Mouse (Mus musculus) spleen, adult 2 months (tissue): ENCODE results near the gene Ftl1. TPM values are rescaled to one million over a fixed set of nuclear protein-coding genes. Genes with fewer than 3 reads are reported as not detected.
A peak's percentile ranks its signal among the peaks of the same experiment; 100 is the strongest.

Experiments
- DNase-seq, 2 experiments: peaks; one replicate each; pipeline versions ENCODE4 v3.0.0 to v3.0.0-alpha.2; 2012 to 2021; ENCODE audit warnings: low spot score in 2 of 2, low read depth in 1 of 2
- H3K27ac ChIP-seq: fragments of 200-500 bp; 2 replicates; pipeline ENCODE4 v1.5.1; 2012; ENCODE audit warnings: low read length, inconsistent platforms; ENCODE audit not compliant: insufficient read depth
- H3K27me3 ChIP-seq: fragments of 200-500 bp; 2 replicates; pipeline ENCODE4 v1.6.1; 2012; ENCODE audit warnings: mild to moderate bottlenecking, moderate library complexity, low read length, inconsistent platforms; ENCODE audit not compliant: control insufficient read depth, insufficient read depth
- H3K36me3 ChIP-seq: fragments of 200-500 bp; 2 replicates; pipeline ENCODE4 v1.6.1; 2012; ENCODE audit warnings: mild to moderate bottlenecking, low read length, inconsistent platforms; ENCODE audit not compliant: control insufficient read depth, insufficient read depth
- H3K4me1 ChIP-seq: fragments of 200-500 bp; 2 replicates; pipeline ENCODE4 v1.6.1; 2011; ENCODE audit warnings: inconsistent platforms; ENCODE audit not compliant: control insufficient read depth, insufficient read depth, insufficient read length
- H3K4me3 ChIP-seq: fragments of 200-500 bp; 2 replicates; pipeline ENCODE4 v1.5.1; 2011; ENCODE audit warnings: mild to moderate bottlenecking, inconsistent platforms; ENCODE audit not compliant: insufficient read depth, insufficient read length; ENCODE audit errors: extremely low read depth
- CTCF ChIP-seq: fragments of 200-500 bp; IDR thresholded peaks from 2 replicates; pipeline ENCODE4 v1.5.1; 2011; ENCODE audit warnings: mild to moderate bottlenecking, inconsistent platforms; ENCODE audit not compliant: insufficient read depth, insufficient read length, insufficient replicate concordance; ENCODE audit errors: extremely low read depth
- POLR2A ChIP-seq: fragments of 200-500 bp; IDR thresholded peaks from 2 replicates; pipeline ENCODE4 v1.6.1; 2011; ENCODE audit warnings: low read depth, low read length, inconsistent platforms
- WGBS: fragments of 180-500 bp; shearing (Covaris S2); methylation state at CpG from one replicate; pipeline ENCODE4 v1.1.7; 2018; 5-methylcytosine and 5-hydroxymethylcytosine counted together
- polyA plus RNA-seq: library from polyadenylated mRNA; depleted of rRNA; stranded (reverse); fragments of >200 nt; gene quantifications from 2 replicates; pipeline ENCODE4 v1.2.3, GENCODE M21; 2012

Ftl1 gene
- polyA plus RNA-seq, 1 experiment, result 3,579 TPM

GRCm38 (mm10) chr7:45477003-45477402, 17.3 kb upstream of the Ftl1 start:
- Histone ChIP-seq H3K36me3 (no peaks in the 10 kb centered on the region), H3K27ac (no peak overlapping the region), H3K4me1 (no peaks in the 10 kb centered on the region), H3K27me3 (no peaks in the 10 kb centered on the region), H3K4me3 (no peak overlapping the region)
- DNase-seq, result peak in 1 of 2 experiments; percentile 58
- TF ChIP-seq CTCF, result peak; percentile 61; the same call in 1 of the 2 replicates
- TF ChIP-seq POLR2A, result no peak
- 3% methylated on average over 3 of the region's 3 CpGs for WGBS

- WGBS, result 63% methylated on average over 1 of the region's 1 CpGs
These were observed 16.8 kb upstream of the Ftl1 start for GRCm38 (mm10) chr7:45476453-45476852.

GRCm38 (mm10) chr7:45475291-45475969, 15.7 kb upstream of the Ftl1 start:
- TF ChIP-seq POLR2A, result no peak
- TF ChIP-seq CTCF, result no peak
- WGBS, result 88% methylated on average over 16 of the region's 16 CpGs
- no peak for DNase-seq
- H3K27me3 ChIP-seq, result no peaks in the 10 kb centered on the region
- no peaks in the 10 kb centered on the region; the same call in 1 of the 2 replicates for H3K4me1 ChIP-seq
- no peak overlapping the region for H3K27ac ChIP-seq
- H3K36me3 ChIP-seq, result no peaks in the 10 kb centered on the region
- no peak overlapping the region for H3K4me3 ChIP-seq

More at GRCm38 (mm10) chr7:45476453-45476852, 16.8 kb upstream of the Ftl1 start:
- no peak overlapping the region for H3K27ac ChIP-seq
- no peak overlapping the region for H3K4me3 ChIP-seq
- TF ChIP-seq POLR2A (no peak), CTCF (no peak)
- no peak for DNase-seq
- H3K27me3 ChIP-seq, result no peaks in the 10 kb centered on the region
- H3K36me3 ChIP-seq, result no peaks in the 10 kb centered on the region
- no peaks in the 10 kb centered on the region for H3K4me1 ChIP-seq

- no peak for TF ChIP-seq POLR2A
- TF ChIP-seq CTCF, result peak; percentile 27; the same call in 1 of the 2 replicates
- no peak overlapping the region for H3K27ac ChIP-seq
- DNase-seq, result peak; percentile 53 to 70
- H3K36me3 ChIP-seq, result no peaks in the 10 kb centered on the region
- peaks cover 4% of the 10 kb centered on the region for H3K4me1 ChIP-seq
- 7% methylated on average over 3 of the region's 3 CpGs for WGBS
- no peak overlapping the region for H3K4me3 ChIP-seq
- H3K27me3 ChIP-seq, result no peaks in the 10 kb centered on the region
These were observed 11.2 kb upstream of the Ftl1 start for GRCm38 (mm10) chr7:45470869-45471268.

GRCm38 (mm10) chr7:45467090-45467670, 7.5 kb upstream of the Ftl1 start:
- H3K27me3 ChIP-seq, result no peaks in the 10 kb centered on the region
- TF ChIP-seq POLR2A, result no peak
- no peak for TF ChIP-seq CTCF
- H3K36me3 ChIP-seq, result peaks cover 16% of the 10 kb centered on the region
- WGBS, result 52% methylated on average over 7 of the region's 7 CpGs
- H3K4me1 ChIP-seq, result peaks cover 7% of the 10 kb centered on the region
- peak overlapping the region; percentile 40; the same call in 1 of the 2 replicates for H3K4me3 ChIP-seq
- H3K27ac ChIP-seq, result no peak overlapping the region
- DNase-seq, result no peak

- H3K4me3 ChIP-seq, result peak within 1 kb of the TSS; percentile 90
- TF ChIP-seq CTCF (no peak), POLR2A (peak; percentile 88)
- peak; percentile 89 to 94 for DNase-seq
- peaks cover 7% of the 10 kb centered on the region for H3K4me1 ChIP-seq
- WGBS, result 1% methylated on average over 58 of the region's 58 CpGs
- H3K36me3 ChIP-seq, result peaks cover 17% of the 10 kb centered on the region
- H3K27ac ChIP-seq, result peak within 1 kb of the TSS; percentile 79
- no peaks in the 10 kb centered on the region for H3K27me3 ChIP-seq
These were observed 6.8 kb upstream of the Ftl1 start, which contains the start of gene Bax for GRCm38 (mm10) chr7:45466283-45467089. Bax (minus strand) TSS chr7:45466898.
